ENCODE assay signal across 8 mouse cellular contexts in genomic region chr16:20804601-20805017, GRCm38 (mm10).
DNase-seq lines count a peak whose midpoint lies in the region; ATAC-seq and TF ChIP-seq lines count a peak whose summit lies in the region.

No protein-coding gene starts in this region.

- intact Hi-C loops in heart, postnatal 25 days (cut with DNase I): loop anchor here (2.0 to 10.0 kb wide), 4 partner anchors 93 to 580 kb away; no protein-coding TSS in a partner anchor

- no peaks in the 10 kb centered on the region for H3K9me3 ChIP-seq in ES-E14 (ENCODE audit: control insufficient read depth, insufficient read depth, low read depth, low read length)
- H3K9me3 ChIP-seq in forebrain, embryonic 15.5 days: no peaks in the 10 kb centered on the region
- no peaks in the 10 kb centered on the region for H3K9me3 ChIP-seq in neural tube, embryonic 14.5 days (ENCODE audit: control insufficient read depth, low read length)

- H3K27me3 ChIP-seq in forebrain, embryonic 15.5 days: no peaks in the 10 kb centered on the region
- no peaks in the 10 kb centered on the region for H3K27me3 ChIP-seq in neural tube, embryonic 14.5 days (ENCODE audit: control insufficient read depth, insufficient read depth, low read length)
- H3K27me3 ChIP-seq in testis, adult 2 months (ENCODE audit: control insufficient read depth, insufficient read depth, low read length): no peaks in the 10 kb centered on the region

- peak; percentile 77; the same call in 1 of the 2 replicates for TF ChIP-seq CTCF in testis, adult 2 months (IDR thresholded peaks at IDR 0.05; ENCODE audit: control insufficient read depth, insufficient read depth, insufficient replicate concordance, low read depth, low read length)

- under 1% methylated on average over 10 of the region's 10 CpGs for WGBS in forebrain, embryonic 15.5 days
- 0% methylated on average over 7 of the region's 10 CpGs for WGBS in neural tube, embryonic 14.5 days

- peak; percentile 78 for ATAC-seq in forebrain, embryonic 15.5 days (replicated peaks)
- ATAC-seq in neural tube, embryonic 14.5 days (ENCODE audit: low read depth): peak; percentile 84

- no peaks in the 10 kb centered on the region for H3K36me3 ChIP-seq in ES-E14 (ENCODE audit: control insufficient read depth, insufficient read depth, low read length, poor library complexity, severe bottlenecking)
- H3K36me3 ChIP-seq in forebrain, embryonic 15.5 days: no peaks in the 10 kb centered on the region
- H3K36me3 ChIP-seq in neural tube, embryonic 14.5 days (ENCODE audit: control insufficient read depth, insufficient read depth, low read length): no peaks in the 10 kb centered on the region
- H3K36me3 ChIP-seq in testis, adult 2 months (ENCODE audit: control insufficient read depth, insufficient read depth, low read length): no peaks in the 10 kb centered on the region

- peaks cover 5 to 15% of the 10 kb centered on the region in 2 experiments; a peak in 3 of 4 replicates for H3K4me1 ChIP-seq in ES-E14 (ENCODE audit: control insufficient read depth in 2 of 2, insufficient read depth in 2 of 2, low read length in 2 of 2, poor library complexity in 1 of 2)
- peaks cover 8% of the 10 kb centered on the region; the same call in 1 of the 2 replicates for H3K4me1 ChIP-seq in forebrain, embryonic 15.5 days
- H3K4me1 ChIP-seq in neural tube, embryonic 14.5 days (ENCODE audit: control insufficient read depth, insufficient read depth, low read length): peaks cover 3% of the 10 kb centered on the region; the same call in 1 of the 2 replicates
- no peaks in the 10 kb centered on the region; the same call in 1 of the 2 replicates for H3K4me1 ChIP-seq in testis, adult 2 months (ENCODE audit: control insufficient read depth, insufficient read depth, low read length)

- no peak overlapping the region for H3K9ac ChIP-seq in ES-E14 (ENCODE audit: insufficient read depth, low read depth, low read length, poor library complexity, severe bottlenecking)
- peak overlapping the region; percentile 50 for H3K9ac ChIP-seq in forebrain, embryonic 15.5 days (replicated peaks)
- peak overlapping the region; percentile 47 for H3K9ac ChIP-seq in neural tube, embryonic 14.5 days (replicated peaks; ENCODE audit: low read depth, low read length)

- H3K27ac ChIP-seq in ES-E14 (ENCODE audit: insufficient read depth, low read depth, low read length, poor library complexity, severe bottlenecking): peak overlapping the region; percentile 62; the same call in 1 of the 2 replicates
- no peak overlapping the region for H3K27ac ChIP-seq in forebrain, embryonic 15.5 days (replicated peaks)
- no peak overlapping the region for H3K27ac ChIP-seq in neural tube, embryonic 14.5 days (ENCODE audit: low read depth, low read length)
- H3K27ac ChIP-seq in testis, adult 2 months (ENCODE audit: control insufficient read depth, insufficient read depth, low read depth, low read length): no peak overlapping the region

- peak; percentile 79 for DNase-seq in ES-E14 (ENCODE audit: low read depth, low spot score)
- DNase-seq in cerebellum, adult 11-12 months: peak; percentile 83
- DNase-seq in heart, postnatal 25 days (ENCODE audit: low spot score): peak; percentile 56
- DNase-seq in layer of hippocampus, adult 18-20 months (ENCODE audit: low spot score in 2 of 2): peak; percentile 49 to 84
- DNase-seq in lung, adult 18-20 months: peak; percentile 78 to 85

- peak overlapping the region in 1 of 2 experiments; percentile 30; a peak in 1 of 4 replicates for H3K4me3 ChIP-seq in ES-E14 (ENCODE audit: insufficient read depth in 1 of 2, low read depth in 1 of 2, low read length in 2 of 2, poor library complexity in 1 of 2, severe bottlenecking in 1 of 2)
- peak overlapping the region; percentile 43 for H3K4me3 ChIP-seq in forebrain, embryonic 15.5 days
- H3K4me3 ChIP-seq in neural tube, embryonic 14.5 days (ENCODE audit: low read depth, low read length): peak overlapping the region; percentile 26
- no peak overlapping the region for H3K4me3 ChIP-seq in testis, adult 2 months (ENCODE audit: control insufficient read depth, low read depth, low read length)

- no peak for TF ChIP-seq POLR2A in testis, adult 2 months (IDR thresholded peaks at IDR 0.05; ENCODE audit: control insufficient read depth, low read depth, low read length)

- peak overlapping the region; percentile 61 for H3K4me2 ChIP-seq in forebrain, embryonic 15.5 days (replicated peaks)
- H3K4me2 ChIP-seq in neural tube, embryonic 14.5 days (ENCODE audit: low read depth, low read length): peak overlapping the region; percentile 61

- in situ Hi-C loops in ES-E14 (cut with MboI; ENCODE audit: low sequenced_read_pairs in 2 of 2, unreplicated experiment in 2 of 2): no loop called here

TF ChIP-seq in ES-E14, 5 proteins besides CTCF, POLR2A, EP300 and RAD21:
- TF ChIP-seq MAFK (IDR thresholded peaks at IDR 0.05; ENCODE audit: insufficient read depth, low read depth, low read length) (no peak), CHD2 (IDR thresholded peaks at IDR 0.05; ENCODE audit: low read depth, low read length) (0 out of 2 replicates have a peak, but pooled peaks have one; percentile 16), ZC3H11A (IDR thresholded peaks at IDR 0.05; ENCODE audit: borderline replicate concordance, low read depth, low read length) (peak; percentile 79; the same call in 1 of the 2 replicates)
